ENCODE assay signal across 10 mouse cellular contexts in the genomic region with DNA sequence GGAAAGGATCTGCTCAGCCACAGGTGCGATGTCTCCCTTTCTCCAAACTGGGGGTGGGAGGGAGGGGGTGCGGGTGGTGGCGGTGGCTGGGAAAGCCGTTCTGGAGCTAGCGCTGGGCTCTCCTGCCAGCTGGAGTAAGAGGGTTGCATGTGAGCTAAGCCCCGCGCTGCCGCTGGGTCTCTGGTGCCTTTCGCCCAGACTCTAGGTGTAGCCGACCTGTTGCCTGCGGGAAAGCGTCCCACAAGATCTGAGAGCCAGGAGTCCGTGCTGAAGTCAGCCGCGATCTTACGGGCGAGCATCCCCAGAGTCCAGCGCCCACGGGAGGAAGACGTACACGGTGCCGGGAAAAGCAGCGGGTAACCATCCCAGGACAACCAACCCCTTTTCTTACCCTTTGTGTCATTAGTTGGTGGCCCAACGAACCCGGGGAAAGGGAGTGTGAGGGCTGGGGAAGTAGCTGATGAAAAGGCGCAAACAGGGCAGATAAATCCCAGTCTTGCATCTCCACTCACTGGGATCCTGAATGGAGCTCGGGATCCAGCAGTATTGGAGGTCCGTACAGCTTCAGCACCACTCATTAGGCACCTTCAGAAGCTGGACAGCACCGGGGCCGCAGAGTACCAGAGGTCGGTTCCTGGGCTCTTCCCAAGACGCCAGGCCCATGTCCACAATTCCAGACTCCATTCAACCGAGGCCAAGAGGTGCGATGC. TPM values are rescaled to one million over a fixed set of nuclear protein-coding genes. Genes with fewer than 3 reads are reported as not detected.
A peak's percentile ranks its signal among the peaks of the same experiment; 100 is the strongest.
DNase-seq lines count a peak whose midpoint lies in the region; ATAC-seq and TF ChIP-seq lines count a peak whose summit lies in the region.
"Had no signal": no experiment of that assay in that cellular context is flagged by ENCODE, and none has a peak within 500 bp of the region (broad histone marks: within the 10 kb centered on the region; RNA-seq: fewer than 3 reads in every experiment).

No protein-coding gene starts in this region.

- peak overlapping the region; percentile 17 for H3K4me3 ChIP-seq in gastrocnemius, adult 2 months
- peak overlapping the region; percentile 50 for H3K4me3 ChIP-seq in cortical plate, adult 2 months (ENCODE audit: insufficient read depth, low read length)
- peak overlapping the region; percentile 58 for H3K4me3 ChIP-seq in hindbrain, embryonic 12.5 days
- peak overlapping the region; percentile 75 for H3K4me3 ChIP-seq in midbrain, embryonic 16.5 days (ENCODE audit: low read depth, low read length)

- intact Hi-C loops in gastrocnemius, adult 2 months (cut with DNase I) = no loop called here

- WGBS in hindbrain, embryonic 12.5 days = under 1% methylated on average over 33 of the region's 34 CpGs
- under 1% methylated on average over 34 of the region's 34 CpGs for WGBS in midbrain, embryonic 16.5 days

- H3K27ac ChIP-seq in gastrocnemius, adult 2 months = no peak overlapping the region
- H3K27ac ChIP-seq in cortical plate, adult 2 months (ENCODE audit: insufficient read depth, low read length) = no peak overlapping the region
- peak overlapping the region; percentile 81 for H3K27ac ChIP-seq in hindbrain, embryonic 12.5 days
- peak overlapping the region; percentile 95 for H3K27ac ChIP-seq in midbrain, embryonic 16.5 days (ENCODE audit: low read length)

- peaks cover 2% of the 10 kb centered on the region; the same call in 1 of the 2 replicates for H3K4me1 ChIP-seq in cortical plate, adult 2 months (ENCODE audit: control insufficient read depth, insufficient read depth, low read length)
- H3K4me1 ChIP-seq in hindbrain, embryonic 12.5 days = peaks cover 61% of the 10 kb centered on the region
- peaks cover 45% of the 10 kb centered on the region for H3K4me1 ChIP-seq in midbrain, embryonic 16.5 days (ENCODE audit: control insufficient read depth, insufficient read depth, low read length)

- peak overlapping the region; percentile 73 for H3K9ac ChIP-seq in hindbrain, embryonic 12.5 days
- H3K9ac ChIP-seq in midbrain, embryonic 16.5 days (ENCODE audit: low read depth, low read length) = peak overlapping the region; percentile 72

- no peaks in the 10 kb centered on the region for H3K36me3 ChIP-seq in hindbrain, embryonic 12.5 days
- no peaks in the 10 kb centered on the region for H3K36me3 ChIP-seq in midbrain, embryonic 16.5 days (ENCODE audit: control insufficient read depth, insufficient read depth, low read length)

- TF ChIP-seq CTCF in gastrocnemius, adult 2 months (IDR thresholded peaks at IDR 0.05) = no peak
- no peak for TF ChIP-seq CTCF in cortical plate, adult 2 months (IDR thresholded peaks at IDR 0.05; ENCODE audit: extremely low read depth, insufficient read depth, low read length)

- no peak for DNase-seq in gastrocnemius, adult 2 months
- DNase-seq in gastrocnemius, adult 8-10 months (ENCODE audit: low spot score in 2 of 2) = no peak
- DNase-seq in gastrocnemius, postnatal 25 days = no peak
- no peak for DNase-seq in frontal cortex, adult 2 months (ENCODE audit: extremely low spot score in 1 of 2, low spot score in 1 of 2)
- DNase-seq in spleen, adult 12 weeks (ENCODE audit: low spot score) = no peak
- DNase-seq: heart, postnatal 10 days had no signal

- no peak for ATAC-seq in hindbrain, embryonic 12.5 days (ENCODE audit: low FRiP score)
- peak; percentile 3; the same call in 1 of the 2 replicates for ATAC-seq in midbrain, embryonic 16.5 days
- ATAC-seq: lung, postnatal 0 days had no signal

- peak overlapping the region; percentile 66 for H3K4me2 ChIP-seq in hindbrain, embryonic 12.5 days (replicated peaks)
- peak overlapping the region; percentile 61 for H3K4me2 ChIP-seq in midbrain, embryonic 16.5 days (ENCODE audit: low read length)

- H3K27me3 ChIP-seq in hindbrain, embryonic 12.5 days = peaks cover 20% of the 10 kb centered on the region
- H3K27me3 ChIP-seq in midbrain, embryonic 16.5 days (ENCODE audit: control insufficient read depth, insufficient read depth, low read depth, low read length) = no peaks in the 10 kb centered on the region

- TF ChIP-seq POLR2A in cortical plate, adult 2 months (IDR thresholded peaks at IDR 0.05; ENCODE audit: extremely low read depth, insufficient read depth, low read length) = no peak

- no peaks in the 10 kb centered on the region for H3K9me3 ChIP-seq in hindbrain, embryonic 12.5 days (replicated peaks)
- H3K9me3 ChIP-seq in midbrain, embryonic 16.5 days (replicated peaks; ENCODE audit: control insufficient read depth, low read length, poor library complexity, severe bottlenecking) = no peaks in the 10 kb centered on the region

RNA-seq across cellular contexts. Expression of gene Aen, which starts 12.5 kb away (rescaled TPM):
- 10 to 100 TPM; 51.7 to 52.0 TPM for total RNA-seq in gastrocnemius, adult 2 months (2021)
- 10 to 100 TPM; 52.4 to 60.0 (median 54.1) TPM for total RNA-seq in gastrocnemius, adult 8-10 months (2022)
- 21.8 and 22.7 TPM in 2 replicates for polyA plus RNA-seq in cortical plate, adult 2 months (2012; rRNA removed)
- polyA plus RNA-seq in hindbrain, embryonic 12.5 days (2016; fragmentation: Nextera tagmentation; extraction: Ambion mirVana) = 44.3 and 44.6 TPM in 2 replicates
- 48.5 and 54.0 TPM in 2 replicates for polyA plus RNA-seq in midbrain, embryonic 16.5 days (2015; fragmentation: Nextera tagmentation; extraction: Ambion mirVana)
- 10 to 100 TPM; 42.4 to 44.6 TPM for total RNA-seq in gastrocnemius, postnatal 25 days (2021)
- 23.0 and 24.1 TPM in 2 replicates for polyA plus RNA-seq in frontal cortex, adult 2 months (2012; rRNA removed)

RNA-seq across cellular contexts. Expression of gene Isg20, which starts 30.1 kb away (rescaled TPM):
- 1 to 10 TPM in 1 of 2 experiments, under 1 TPM in 1; 0.92 to 1.8 TPM for total RNA-seq in gastrocnemius, adult 2 months (2021)
- total RNA-seq in gastrocnemius, adult 8-10 months (2022) = under 1 TPM; 0.56 to 0.83 (median 0.72) TPM
- polyA plus RNA-seq in cortical plate, adult 2 months (2012; rRNA removed) = 2.4 and 2.9 TPM in 2 replicates
- polyA plus RNA-seq in hindbrain, embryonic 12.5 days (2016; fragmentation: Nextera tagmentation; extraction: Ambion mirVana) = 0.40 and 0.86 TPM in 2 replicates
- polyA plus RNA-seq in midbrain, embryonic 16.5 days (2015; fragmentation: Nextera tagmentation; extraction: Ambion mirVana) = 1.1 and 2.7 TPM in 2 replicates
- total RNA-seq in gastrocnemius, postnatal 25 days (2021) = 1 to 10 TPM in 1 of 2 experiments, under 1 TPM in 1; 0.69 to 3.2 TPM
- polyA plus RNA-seq in frontal cortex, adult 2 months (2012; rRNA removed) = 3.1 and 4.7 TPM in 2 replicates

RNA-seq across cellular contexts. Expression of gene Det1, which starts 36.1 kb away (rescaled TPM):
- 10 to 100 TPM; 17.9 to 22.1 TPM for total RNA-seq in gastrocnemius, adult 2 months (2021)
- 10 to 100 TPM; 22.8 to 29.3 (median 23.3) TPM for total RNA-seq in gastrocnemius, adult 8-10 months (2022)
- polyA plus RNA-seq in cortical plate, adult 2 months (2012; rRNA removed) = 6.1 and 6.3 TPM in 2 replicates
- 19.8 and 21.6 TPM in 2 replicates for polyA plus RNA-seq in hindbrain, embryonic 12.5 days (2016; fragmentation: Nextera tagmentation; extraction: Ambion mirVana)
- 14.0 and 14.1 TPM in 2 replicates for polyA plus RNA-seq in midbrain, embryonic 16.5 days (2015; fragmentation: Nextera tagmentation; extraction: Ambion mirVana)
- 10 to 100 TPM; 13.3 to 14.5 TPM for total RNA-seq in gastrocnemius, postnatal 25 days (2021)
- polyA plus RNA-seq in frontal cortex, adult 2 months (2012; rRNA removed) = 6.5 and 7.0 TPM in 2 replicates

Comparison
In these comparisons a context has a peak if more than half of its experiments do, and no peak if none do; other contexts are left out.
1. H3K27ac ChIP-seq: peak in hindbrain, embryonic 12.5 days (single experiment) and midbrain, embryonic 16.5 days (single experiment); none in gastrocnemius, adult 2 months (single experiment) and cortical plate, adult 2 months (single experiment).
2. H3K4me3 ChIP-seq: peak in every context shown above with its lines; median percentile 75 in midbrain, embryonic 16.5 days; 58 in hindbrain, embryonic 12.5 days; 50 in cortical plate, adult 2 months; 17 in gastrocnemius, adult 2 months.